Mouse (Mus musculus): ENCODE measurements around the gene Ifi205. TPM values are rescaled to one million over a fixed set of nuclear protein-coding genes. Genes with fewer than 3 reads are reported as not detected.
"Not testable (repeated sequence)": the region's sequence is repeated elsewhere in the genome, so short reads cannot be mapped to it uniquely, and the experiment has no call there.

Ifi205 gene
- polyA plus RNA-seq (2011; ENCODE audit: insufficient read length, low read depth, missing spikeins) = 0.95 and 2.4 TPM in 2 replicates

GRCm38 (mm10) chr1:174031698-174032097 is at the start of gene Ifi205:
TSS of gene Ifi205 (minus strand) at chr1:174031810.
- H3K27ac ChIP-seq (ENCODE audit: insufficient read depth, low read length) = peak within 1 kb of the TSS; percentile 69
- H3K4me1 ChIP-seq (ENCODE audit: control insufficient read depth, insufficient read depth, low read length) = 0 out of 2 replicates have a peak, but pooled peaks cover 2% of the 10 kb centered on the region
- TF ChIP-seq CTCF (IDR thresholded peaks at IDR 0.05; ENCODE audit: borderline replicate concordance, insufficient read depth, low read length) = no peak
- TF ChIP-seq POLR2A (IDR thresholded peaks at IDR 0.05; ENCODE audit: low read depth, low read length) = no peak
- H3K4me3 ChIP-seq (ENCODE audit: insufficient read depth, low read length) = no peak within 1 kb of the TSS

GRCm38 (mm10) chr1:174066305-174066704 is 34.7 kb upstream of the Ifi205 start, which contains the start of gene Olfr430:
TSS of gene Olfr430 (plus strand) at chr1:174066605.
- Histone ChIP-seq H3K4me1 (ENCODE audit: control insufficient read depth, insufficient read depth, low read length) (no peaks in the 10 kb centered on the region), H3K4me3 (ENCODE audit: insufficient read depth, low read length) (no peak within 1 kb of the TSS), H3K27ac (ENCODE audit: insufficient read depth, low read length) (no peak within 1 kb of the TSS)
- TF ChIP-seq CTCF (IDR thresholded peaks at IDR 0.05; ENCODE audit: borderline replicate concordance, insufficient read depth, low read length) = no peak
- no peak for TF ChIP-seq POLR2A (IDR thresholded peaks at IDR 0.05; ENCODE audit: low read depth, low read length)

GRCm38 (mm10) chr1:174055248-174055647 is 23.6 kb upstream of the Ifi205 start:
- H3K4me3 ChIP-seq (ENCODE audit: insufficient read depth, low read length) = no peak overlapping the region

GRCm38 (mm10) chr1:174052981-174053380 is 21.4 kb upstream of the Ifi205 start:
- H3K4me3 ChIP-seq (ENCODE audit: insufficient read depth, low read length) = no peak overlapping the region
- TF ChIP-seq CTCF (IDR thresholded peaks at IDR 0.05; ENCODE audit: borderline replicate concordance, insufficient read depth, low read length) (no peak), POLR2A (IDR thresholded peaks at IDR 0.05; ENCODE audit: low read depth, low read length) (no peak)
- no peak overlapping the region for H3K27ac ChIP-seq (ENCODE audit: insufficient read depth, low read length)
- H3K4me1 ChIP-seq (ENCODE audit: control insufficient read depth, insufficient read depth, low read length) = no peaks in the 10 kb centered on the region

More at GRCm38 (mm10) chr1:174055248-174055647, 23.6 kb upstream of the Ifi205 start:
- Histone ChIP-seq H3K27ac (ENCODE audit: insufficient read depth, low read length) (no peak overlapping the region), H3K4me1 (ENCODE audit: control insufficient read depth, insufficient read depth, low read length) (no peaks in the 10 kb centered on the region)
- TF ChIP-seq CTCF (IDR thresholded peaks at IDR 0.05; ENCODE audit: borderline replicate concordance, insufficient read depth, low read length) (no peak), POLR2A (IDR thresholded peaks at IDR 0.05; ENCODE audit: low read depth, low read length) (no peak)

- TF ChIP-seq POLR2A (IDR thresholded peaks at IDR 0.05; ENCODE audit: low read depth, low read length) (no peak), CTCF (IDR thresholded peaks at IDR 0.05; ENCODE audit: borderline replicate concordance, insufficient read depth, low read length) (no peak)
- H3K4me3 ChIP-seq (ENCODE audit: insufficient read depth, low read length) = no peak overlapping the region
- no peak overlapping the region for H3K27ac ChIP-seq (ENCODE audit: insufficient read depth, low read length)
- H3K4me1 ChIP-seq (ENCODE audit: control insufficient read depth, insufficient read depth, low read length) = no peaks in the 10 kb centered on the region
Observed at GRCm38 (mm10) chr1:174051931-174052536, 20.4 kb upstream of the Ifi205 start.

GRCm38 (mm10) chr1:174051515-174051914 is 19.9 kb upstream of the Ifi205 start:
- H3K4me3 ChIP-seq (ENCODE audit: insufficient read depth, low read length) = no peak overlapping the region
- H3K4me1 ChIP-seq (ENCODE audit: control insufficient read depth, insufficient read depth, low read length) = no peaks in the 10 kb centered on the region
- no peak overlapping the region for H3K27ac ChIP-seq (ENCODE audit: insufficient read depth, low read length)
- TF ChIP-seq POLR2A (IDR thresholded peaks at IDR 0.05; ENCODE audit: low read depth, low read length) = no peak
- no peak for TF ChIP-seq CTCF (IDR thresholded peaks at IDR 0.05; ENCODE audit: borderline replicate concordance, insufficient read depth, low read length)

- Histone ChIP-seq H3K27ac (ENCODE audit: insufficient read depth, low read length) (no peak overlapping the region), H3K4me1 (ENCODE audit: control insufficient read depth, insufficient read depth, low read length) (no peaks in the 10 kb centered on the region), H3K4me3 (ENCODE audit: insufficient read depth, low read length) (no peak overlapping the region)
- TF ChIP-seq POLR2A (IDR thresholded peaks at IDR 0.05; ENCODE audit: low read depth, low read length) (no peak), CTCF (IDR thresholded peaks at IDR 0.05; ENCODE audit: borderline replicate concordance, insufficient read depth, low read length) (no peak)
Observed at GRCm38 (mm10) chr1:174050532-174050931, 18.9 kb upstream of the Ifi205 start.

GRCm38 (mm10) chr1:174049357-174049756 is 17.7 kb upstream of the Ifi205 start:
- not testable (repeated sequence) for H3K4me1 ChIP-seq (ENCODE audit: control insufficient read depth, insufficient read depth, low read length); H3K4me3 ChIP-seq (ENCODE audit: insufficient read depth, low read length); H3K27ac ChIP-seq (ENCODE audit: insufficient read depth, low read length)

GRCm38 (mm10) chr1:174048893-174049292 is 17.3 kb upstream of the Ifi205 start, which contains the start of gene Olfr432:
TSS of gene Olfr432 (plus strand) at chr1:174049205.
- no peak for TF ChIP-seq POLR2A (IDR thresholded peaks at IDR 0.05; ENCODE audit: low read depth, low read length)
- TF ChIP-seq CTCF (IDR thresholded peaks at IDR 0.05; ENCODE audit: borderline replicate concordance, insufficient read depth, low read length) = no peak
- Histone ChIP-seq H3K4me3 (ENCODE audit: insufficient read depth, low read length) (no peak within 1 kb of the TSS), H3K4me1 (ENCODE audit: control insufficient read depth, insufficient read depth, low read length) (no peaks in the 10 kb centered on the region), H3K27ac (ENCODE audit: insufficient read depth, low read length) (no peak within 1 kb of the TSS)

GRCm38 (mm10) chr1:174048227-174048626 is 16.6 kb upstream of the Ifi205 start:
- H3K27ac ChIP-seq (ENCODE audit: insufficient read depth, low read length); H3K4me3 ChIP-seq (ENCODE audit: insufficient read depth, low read length); H3K4me1 ChIP-seq (ENCODE audit: control insufficient read depth, insufficient read depth, low read length): not testable (repeated sequence)

All from embryonic fibroblast, embryonic 13.5 days (primary cell).